Mouse (Mus musculus): ENCODE results near the gene Arsb.

Arsb gene

DNA sequence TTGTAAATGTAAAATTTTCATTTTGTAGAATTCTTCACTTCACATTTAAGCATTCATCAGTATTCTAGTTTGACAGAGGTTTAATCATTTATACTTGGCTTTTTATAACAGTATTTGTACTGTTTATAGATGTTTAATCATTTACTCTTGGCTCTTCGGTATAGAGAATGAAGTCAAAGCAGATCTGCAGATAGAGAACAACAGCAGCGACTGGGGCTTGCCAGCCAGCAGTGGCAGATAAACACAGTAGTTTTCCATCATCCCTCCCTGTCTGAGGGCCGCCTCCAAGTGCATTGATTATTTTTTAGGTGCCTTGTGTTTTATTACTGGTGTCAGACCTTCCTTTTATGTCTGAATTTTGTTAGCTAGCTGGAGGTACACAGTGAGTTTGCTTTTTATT is 118.6 kb downstream of the Arsb start:
- no peak for DNase-seq (ENCODE audit: low spot score in 2 of 2)

DNA sequence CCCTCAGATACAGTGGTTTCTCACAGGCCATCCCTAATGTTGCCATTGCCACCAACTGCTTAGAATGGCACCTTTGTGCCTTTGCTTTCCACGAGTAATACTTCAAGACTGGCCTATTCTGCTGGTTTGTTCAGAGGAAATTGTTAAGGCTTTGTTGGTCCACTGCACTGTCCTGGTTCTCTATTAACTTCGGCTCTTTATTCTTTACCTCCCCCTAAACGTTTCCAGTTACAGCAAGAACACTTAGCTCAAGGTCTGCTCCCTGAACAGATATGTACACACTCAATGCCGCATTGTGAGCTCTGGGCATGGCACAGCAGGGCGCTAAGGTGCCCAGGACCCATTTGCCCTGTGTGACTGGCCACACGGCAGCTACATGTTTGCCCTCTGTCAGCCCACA is 119.8 kb downstream of the Arsb start:
- DNase-seq (ENCODE audit: low spot score in 2 of 2): no peak

DNA sequence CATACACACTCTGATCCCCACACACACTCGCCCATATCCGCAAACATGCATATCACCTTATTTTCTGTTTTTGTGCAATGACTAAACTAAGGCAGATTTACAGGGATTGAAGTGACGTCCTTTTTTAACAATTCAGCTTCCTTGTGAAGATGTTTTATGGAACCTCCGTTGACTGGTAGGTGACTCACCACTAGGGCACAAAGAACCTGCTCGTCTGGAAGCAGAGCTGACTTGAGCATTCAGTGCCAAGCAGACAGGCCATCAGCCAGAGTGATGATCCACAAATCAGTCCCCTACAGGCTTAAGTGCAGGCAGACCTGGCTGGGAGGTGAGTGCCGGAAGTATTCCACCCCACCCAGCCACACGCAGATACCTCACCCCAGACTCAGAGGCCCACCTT is 120.7 kb downstream of the Arsb start:
- no peak for DNase-seq (ENCODE audit: low spot score in 2 of 2)

DNA sequence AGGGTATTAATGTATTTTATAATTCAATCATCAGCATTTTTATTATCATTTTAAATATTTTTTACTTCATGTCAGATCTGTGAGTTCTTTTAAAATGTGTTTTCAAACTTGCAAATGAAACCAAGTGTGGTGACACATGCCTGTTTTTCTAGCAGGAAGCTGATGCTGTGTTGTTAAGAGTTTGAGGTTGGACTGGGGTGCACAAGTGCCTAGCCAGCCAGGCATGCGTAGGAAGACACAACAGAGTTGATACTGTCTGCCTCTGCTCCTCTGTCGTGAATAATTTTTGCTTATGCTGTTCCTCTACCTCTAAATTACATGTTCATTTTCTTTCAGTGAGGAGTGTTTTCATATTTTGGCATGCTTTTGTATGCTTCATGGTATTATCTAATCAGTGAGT is 122.7 kb downstream of the Arsb start:
- DNase-seq (ENCODE audit: low spot score in 2 of 2): no peak

DNA sequence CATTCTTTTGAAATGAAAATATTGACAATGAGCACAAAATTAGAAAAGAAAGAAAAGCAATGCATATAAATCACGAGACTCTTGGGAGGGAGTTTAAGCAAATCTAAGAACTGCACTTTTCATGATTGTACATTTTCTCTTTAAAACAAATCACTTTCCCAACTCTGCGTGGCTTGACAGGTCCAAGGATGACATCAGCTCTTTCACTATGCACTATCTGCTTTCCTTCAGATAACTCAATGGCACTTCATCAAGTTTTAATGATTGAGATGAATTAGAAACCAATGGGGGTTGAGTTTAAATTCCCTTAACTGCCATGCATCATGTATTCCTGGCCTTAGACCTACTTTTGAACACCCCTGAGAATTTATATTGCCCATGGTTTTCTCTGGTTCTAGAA is 124.0 kb downstream of the Arsb start:
- no peak for DNase-seq (ENCODE audit: low spot score in 2 of 2)

DNA sequence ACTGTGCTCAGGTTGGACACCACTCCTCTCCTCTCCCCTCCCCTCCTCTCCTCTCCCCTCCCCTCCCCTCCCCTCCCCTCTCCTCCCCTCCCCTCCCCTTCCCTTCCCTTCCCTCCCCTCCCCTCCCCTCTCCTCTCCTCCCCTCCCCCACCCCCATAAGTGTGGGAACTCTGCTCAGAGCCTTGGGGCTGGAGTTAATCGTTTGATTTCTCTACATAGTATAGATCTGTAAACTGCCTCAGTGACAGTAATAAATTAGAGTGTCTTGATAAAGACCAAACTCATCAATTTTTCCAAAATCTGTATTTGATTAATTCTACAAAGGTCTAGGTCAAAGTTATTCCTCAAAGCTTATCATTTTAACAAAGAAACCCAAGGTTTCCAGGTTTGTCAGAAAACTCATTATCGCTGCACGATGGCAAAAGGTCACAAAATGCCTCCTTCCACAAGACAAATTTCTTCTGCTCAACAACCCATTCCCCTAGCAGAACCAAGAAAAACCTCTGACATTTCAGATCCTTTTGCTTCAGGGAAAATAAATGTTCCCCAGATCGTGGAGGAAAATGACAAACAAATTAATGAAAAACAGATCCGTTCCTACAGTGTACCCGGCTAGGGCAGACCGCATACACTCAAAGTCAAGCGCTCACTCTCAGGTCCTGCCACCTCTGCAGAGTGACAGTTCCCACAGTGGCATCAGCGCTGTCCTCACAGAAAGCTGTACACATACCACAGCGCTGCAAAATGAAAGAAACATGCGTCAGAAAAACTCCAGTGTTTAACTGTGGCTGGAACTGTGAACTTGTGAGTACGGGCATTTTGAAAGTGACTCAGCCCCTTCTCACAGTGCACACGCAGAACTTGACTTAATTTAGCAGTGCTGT is 126.8 kb downstream of the Arsb start:
- DNase-seq (ENCODE audit: low spot score in 2 of 2): no peak

DNA sequence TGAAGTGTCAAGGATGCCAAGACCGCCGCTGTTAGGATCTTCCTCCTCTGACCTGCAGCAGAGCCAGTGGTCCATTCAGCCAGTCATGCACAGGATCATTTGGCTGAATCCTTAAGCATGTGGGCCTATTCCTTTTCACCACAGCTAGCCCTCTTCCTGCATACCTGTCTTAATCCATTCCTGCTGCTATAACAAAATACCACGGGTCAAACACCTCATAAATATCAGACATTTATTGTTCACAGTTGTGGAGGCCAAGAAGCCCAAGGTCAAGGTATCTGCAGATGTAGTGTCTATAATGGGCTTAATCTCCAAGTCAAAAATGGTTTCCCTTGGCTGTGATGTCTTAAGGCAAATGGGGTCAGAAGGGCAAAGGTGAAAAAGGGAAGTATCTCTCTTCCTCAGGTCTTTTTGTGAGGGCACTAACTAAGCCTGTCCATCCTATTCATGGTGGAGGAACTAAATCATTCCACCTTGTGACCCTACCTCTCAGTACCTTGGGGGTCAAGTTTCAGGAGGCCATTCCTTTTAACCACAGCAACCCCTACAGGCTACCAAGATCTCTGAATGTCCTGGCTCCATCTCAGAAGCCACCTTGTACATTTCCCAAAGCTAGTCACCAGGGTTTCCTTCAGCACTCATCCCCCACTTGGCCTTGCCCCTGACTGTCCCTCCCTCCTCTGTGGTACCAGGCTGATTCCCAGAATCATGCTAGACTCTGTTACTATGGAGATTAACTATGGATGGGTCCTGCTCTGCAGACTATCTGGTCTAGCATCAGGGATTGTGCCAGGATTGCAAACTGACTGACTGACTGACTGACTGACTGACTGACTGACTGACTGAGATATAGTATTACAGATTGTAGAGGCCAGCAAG is 128.2 kb downstream of the Arsb start:
- DNase-seq (ENCODE audit: low spot score in 2 of 2): no peak

DNA sequence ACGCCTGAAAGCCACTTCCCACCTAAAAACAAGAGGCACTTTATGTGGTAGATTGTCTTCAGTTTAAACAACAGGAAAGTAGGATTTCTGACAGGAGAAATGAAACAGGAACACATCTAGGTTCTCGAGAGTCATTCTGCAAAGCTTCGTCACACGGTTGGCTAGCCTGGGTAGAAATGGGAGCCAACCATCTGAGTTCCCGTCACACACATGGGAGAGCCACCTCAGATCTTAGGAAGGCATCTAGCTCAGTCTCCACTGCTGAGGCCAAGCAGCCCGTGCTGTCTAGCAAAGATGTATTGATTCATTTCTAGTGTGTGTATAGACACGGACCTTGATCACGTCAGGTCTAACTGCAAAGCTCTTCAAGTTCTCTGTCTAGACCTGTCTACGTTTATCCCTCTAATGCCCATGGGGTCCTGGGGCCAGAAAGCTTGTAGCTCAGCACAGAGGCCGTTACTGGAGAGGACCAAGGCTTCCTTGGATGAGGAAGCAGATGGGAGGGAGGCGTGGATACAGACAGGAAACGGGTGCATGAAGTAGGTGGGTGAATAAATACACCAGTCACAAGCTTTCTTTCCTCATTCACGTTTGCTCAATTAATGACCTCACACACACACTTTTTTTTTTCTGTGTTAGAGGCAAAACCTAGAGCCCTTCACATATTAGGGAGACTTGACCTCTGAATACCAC is 129.7 kb downstream of the Arsb start:
- DNase-seq (ENCODE audit: low spot score in 2 of 2): no peak

DNA sequence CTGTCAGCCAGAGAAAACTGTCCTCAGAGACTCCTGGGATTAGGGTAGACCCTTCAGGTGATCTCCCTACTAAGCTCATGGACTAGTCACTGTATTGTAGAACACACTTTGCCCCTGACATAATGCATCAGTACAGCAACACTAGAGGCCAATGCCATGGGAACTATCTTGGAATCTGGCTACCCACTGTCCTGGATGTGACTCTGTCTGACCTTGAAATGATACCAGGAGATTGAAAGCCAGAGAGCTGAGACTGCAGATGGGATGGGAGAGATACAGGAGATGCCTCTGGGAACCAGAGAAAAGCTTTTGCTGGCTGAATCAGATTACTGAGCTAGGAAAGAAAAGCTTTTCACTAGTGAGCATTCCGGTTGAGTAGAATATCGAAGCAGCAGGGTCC is 130.7 kb downstream of the Arsb start:
- no peak for DNase-seq (ENCODE audit: low spot score in 2 of 2)

DNA sequence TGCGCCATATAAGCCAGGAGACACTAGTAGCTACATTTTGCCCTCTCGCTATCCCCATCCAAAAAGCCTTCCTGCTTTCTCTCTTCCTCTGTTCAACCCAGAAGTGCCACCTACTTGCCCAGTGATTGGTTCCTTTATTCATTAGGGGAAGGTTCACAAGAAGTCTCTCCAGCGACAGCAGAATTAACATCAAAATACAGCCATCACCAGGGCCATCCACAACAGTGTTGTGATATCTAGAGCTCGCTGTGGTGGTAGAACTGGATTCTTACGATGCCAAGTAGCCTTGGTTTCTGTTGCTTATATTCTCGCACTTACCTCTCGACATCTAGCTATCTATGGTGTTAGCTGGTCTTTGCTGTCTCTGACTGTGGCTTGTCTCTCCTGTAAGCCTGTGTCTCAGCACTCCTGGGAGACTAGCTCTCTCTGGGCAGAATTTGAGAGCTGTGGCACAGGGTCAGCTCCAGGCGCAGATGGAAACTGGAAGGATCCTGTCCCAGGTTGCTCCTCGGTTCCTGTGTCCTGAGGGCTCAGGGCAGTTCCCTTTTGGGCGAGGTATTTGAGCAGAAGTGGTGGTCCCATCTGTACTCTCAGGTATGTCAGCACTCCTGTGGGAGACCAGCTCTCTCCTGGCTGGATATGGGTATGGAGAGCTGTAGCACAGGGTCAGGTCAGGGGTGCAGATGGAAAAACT is 135.3 kb downstream of the Arsb start:
- DNase-seq (ENCODE audit: low spot score in 2 of 2): no peak

DNA sequence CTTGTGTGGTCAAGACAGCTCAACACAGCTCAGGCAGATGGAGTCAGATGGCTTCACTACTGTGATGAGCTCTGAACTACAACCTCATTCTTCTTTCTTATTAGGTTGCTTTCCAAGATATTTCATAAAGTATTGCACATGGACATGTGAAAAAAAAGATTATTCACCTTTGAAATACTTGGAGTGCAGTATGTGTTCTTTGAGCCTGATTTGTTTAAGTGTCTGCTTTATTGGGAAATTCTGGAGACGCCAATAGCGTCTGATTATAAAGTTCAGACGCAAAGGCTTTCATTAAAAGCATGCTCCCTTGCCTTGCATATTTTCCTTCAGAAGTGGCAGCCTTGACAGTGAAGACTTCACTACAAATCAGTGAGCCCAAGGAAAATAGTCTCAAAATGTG is 136.5 kb downstream of the Arsb start:
- no peak for DNase-seq (ENCODE audit: low spot score in 2 of 2)

DNA sequence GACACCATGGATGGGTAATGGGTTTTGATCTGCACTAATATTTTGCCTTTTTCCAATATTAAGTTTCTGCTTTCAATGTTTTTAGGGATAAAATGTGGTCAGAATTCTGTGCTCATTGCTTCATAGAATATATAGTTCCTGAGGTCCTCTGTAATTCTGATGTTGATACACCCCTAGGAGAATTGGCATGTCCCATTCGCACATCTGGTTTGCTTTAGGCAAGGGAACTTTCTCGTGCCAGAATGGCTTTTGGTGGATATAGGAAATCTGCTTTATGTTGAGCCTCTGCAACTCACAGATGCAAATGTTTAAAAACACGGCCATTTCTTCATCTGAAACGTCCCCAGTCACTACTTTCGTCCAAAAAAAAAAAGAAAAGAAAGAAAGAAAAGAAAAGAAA is 138.4 kb downstream of the Arsb start:
- DNase-seq (ENCODE audit: low spot score in 2 of 2): no peak

DNA sequence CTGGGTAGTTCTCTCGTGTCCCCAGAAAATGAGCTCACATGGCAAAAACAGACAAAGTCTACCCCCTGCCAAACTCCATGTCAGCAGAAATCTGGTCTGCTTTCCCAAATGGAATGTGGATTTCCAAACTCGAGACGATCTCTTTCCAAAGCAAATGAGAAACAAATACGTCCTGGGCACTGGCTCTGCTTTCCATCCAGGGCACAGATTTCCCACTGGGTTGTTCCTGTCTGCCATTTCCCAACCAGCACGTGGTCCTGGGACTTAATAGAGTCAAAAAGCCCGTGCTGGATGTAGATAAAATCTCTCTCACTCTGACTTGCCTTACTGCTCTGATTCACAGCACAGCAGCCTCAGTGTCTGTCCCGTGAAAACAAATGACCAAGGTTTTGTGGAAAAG is 139.6 kb downstream of the Arsb start:
- no peak for DNase-seq (ENCODE audit: low spot score in 2 of 2)

DNA sequence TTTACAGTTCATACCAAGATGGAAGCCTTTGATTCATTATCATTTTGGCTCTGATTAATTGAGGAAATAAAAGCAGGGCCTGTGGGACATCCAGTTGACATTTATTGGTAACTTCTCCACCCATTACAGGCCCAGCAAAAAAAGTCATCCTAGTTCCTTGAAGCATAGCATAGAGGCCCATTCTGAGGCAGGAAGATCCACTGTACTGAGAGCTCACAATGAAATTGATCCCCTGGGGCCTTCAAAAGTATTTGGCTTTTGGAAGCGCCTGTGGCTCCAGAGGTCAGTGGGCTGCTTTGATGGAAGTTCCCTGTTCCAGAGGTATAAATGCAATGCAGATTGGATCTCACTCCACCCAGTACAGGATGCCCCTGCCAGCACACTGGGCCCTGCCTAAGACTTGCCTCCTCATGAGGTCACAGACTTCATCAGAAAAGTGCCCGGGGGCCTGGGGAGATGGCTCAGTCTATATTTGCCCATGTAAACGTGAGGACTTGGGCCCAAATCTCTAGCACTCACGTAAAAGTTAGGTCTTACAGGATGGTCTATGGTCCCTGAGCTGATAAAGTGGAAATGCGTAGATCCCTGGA is 141.0 kb downstream of the Arsb start:
- DNase-seq (ENCODE audit: low spot score in 2 of 2): no peak

DNA sequence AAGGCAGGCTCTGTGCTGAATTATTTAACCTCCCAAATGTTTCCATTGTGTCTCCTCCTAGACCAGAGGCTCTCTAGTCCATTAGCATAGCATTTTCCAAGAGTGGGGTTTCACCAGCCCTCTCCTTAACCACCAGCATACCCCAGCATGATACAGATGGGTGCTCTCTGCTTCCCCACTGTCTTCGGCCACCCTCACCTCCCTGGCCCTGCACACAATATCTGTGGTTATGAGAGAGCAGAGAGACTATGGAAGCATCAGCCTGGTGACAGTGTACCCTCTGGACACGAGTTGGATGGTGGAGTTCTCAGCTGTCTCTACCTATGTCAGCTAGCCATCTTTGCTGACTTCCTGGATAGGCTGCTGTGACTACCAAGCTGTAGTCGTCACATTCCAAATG is 142.8 kb downstream of the Arsb start:
- no peak for DNase-seq (ENCODE audit: low spot score in 2 of 2)

DNA sequence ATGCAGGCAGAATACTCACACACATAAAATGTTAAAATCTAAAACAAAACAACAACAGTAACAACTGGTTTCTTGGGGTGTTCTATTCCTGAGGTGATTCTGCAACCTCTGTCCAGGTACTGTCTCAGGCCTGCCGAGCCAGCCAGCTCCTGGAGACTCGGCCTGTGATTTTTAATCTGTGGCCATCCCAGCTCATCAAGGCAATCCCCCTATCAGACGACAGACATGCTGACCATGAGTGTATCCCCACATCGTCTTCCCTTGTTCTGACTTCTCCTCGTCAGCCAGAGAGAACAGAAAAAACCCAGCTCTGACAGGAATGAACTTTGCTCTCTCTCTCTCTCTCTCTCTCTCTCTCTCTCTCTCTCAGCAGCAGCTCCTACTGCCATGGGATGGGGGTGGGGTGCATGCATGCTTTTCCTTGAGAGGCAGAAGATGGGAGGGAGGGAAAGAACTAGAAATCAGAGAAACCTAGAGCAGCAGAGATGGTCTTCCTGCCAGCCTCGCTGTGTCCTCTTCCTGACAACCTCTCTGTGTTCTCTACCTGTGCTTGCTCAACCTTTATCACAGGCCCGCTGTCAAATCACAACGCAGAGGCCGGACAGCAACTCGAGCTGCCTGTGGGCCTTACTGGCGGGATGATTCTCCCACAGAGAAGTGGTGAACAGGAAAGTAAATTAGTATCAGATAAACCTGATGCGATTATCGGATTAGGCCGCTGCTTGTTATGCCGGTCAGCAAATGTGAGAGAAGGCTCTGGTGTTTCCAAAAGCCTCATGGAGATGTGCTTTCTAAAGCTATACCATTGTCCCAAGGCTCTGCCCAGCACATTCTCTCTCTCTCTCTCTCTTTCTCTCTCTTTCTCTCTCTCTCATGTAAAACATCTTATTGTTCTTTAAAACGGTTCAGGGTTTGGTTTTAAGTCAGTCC is 144.5 kb downstream of the Arsb start:
- DNase-seq (ENCODE audit: low spot score in 2 of 2): no peak

DNA sequence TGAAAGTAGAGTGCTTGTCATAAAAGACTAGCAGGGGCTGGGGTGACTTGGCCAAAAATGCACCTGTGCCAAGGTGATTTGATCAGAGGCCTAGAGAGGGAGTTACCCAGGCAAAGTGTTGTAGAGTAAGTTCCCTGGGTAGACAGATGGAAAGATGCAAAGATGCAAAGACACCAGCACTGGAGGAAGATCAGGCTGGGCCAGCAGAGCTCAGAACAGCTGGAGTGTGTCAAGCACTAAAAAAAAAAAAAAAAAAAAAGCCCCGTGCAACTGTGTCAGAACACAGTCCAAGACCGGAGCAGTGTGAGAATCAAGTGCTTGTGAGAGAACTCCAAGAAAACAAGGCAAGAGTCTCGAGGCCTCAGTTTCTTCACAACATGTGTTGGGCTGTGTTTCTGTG is 148.1 kb downstream of the Arsb start:
- DNase-seq (ENCODE audit: low spot score in 2 of 2): no peak

DNA sequence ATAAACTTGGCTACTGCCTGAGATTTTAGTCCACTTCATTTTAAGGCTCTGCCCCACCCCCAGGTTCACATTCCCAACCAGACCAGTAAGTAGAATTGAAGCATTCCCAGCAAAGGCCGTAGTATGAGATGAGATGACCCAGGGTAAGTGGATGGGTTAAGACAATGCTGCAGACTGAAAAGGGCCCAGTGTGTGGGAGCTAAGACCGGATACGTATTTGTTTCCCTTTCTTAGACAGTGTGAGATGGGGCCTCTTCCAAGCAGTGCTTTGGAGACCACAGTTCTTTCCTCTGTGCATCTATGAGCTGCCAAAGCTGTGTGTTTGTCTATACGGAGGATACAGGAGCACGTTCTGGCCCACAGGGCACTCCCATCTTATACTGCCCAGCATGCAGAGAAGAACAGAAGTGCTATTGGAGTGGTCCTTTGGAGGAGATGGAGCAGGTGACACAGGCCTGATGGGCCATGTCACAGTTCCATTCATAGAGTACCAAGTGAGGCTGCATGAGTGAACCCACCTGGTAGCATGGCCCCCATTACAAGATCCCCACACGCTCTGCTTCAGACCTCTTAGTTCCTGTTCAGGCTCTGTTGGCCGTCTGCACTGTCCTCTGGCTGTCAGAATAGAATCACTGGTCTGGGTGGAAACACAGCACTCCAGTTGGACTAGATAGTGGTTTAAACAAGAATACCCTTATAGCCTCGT is 148.8 kb downstream of the Arsb start:
- DNase-seq (ENCODE audit: low spot score in 2 of 2): peak; percentile 41 to 53

DNA sequence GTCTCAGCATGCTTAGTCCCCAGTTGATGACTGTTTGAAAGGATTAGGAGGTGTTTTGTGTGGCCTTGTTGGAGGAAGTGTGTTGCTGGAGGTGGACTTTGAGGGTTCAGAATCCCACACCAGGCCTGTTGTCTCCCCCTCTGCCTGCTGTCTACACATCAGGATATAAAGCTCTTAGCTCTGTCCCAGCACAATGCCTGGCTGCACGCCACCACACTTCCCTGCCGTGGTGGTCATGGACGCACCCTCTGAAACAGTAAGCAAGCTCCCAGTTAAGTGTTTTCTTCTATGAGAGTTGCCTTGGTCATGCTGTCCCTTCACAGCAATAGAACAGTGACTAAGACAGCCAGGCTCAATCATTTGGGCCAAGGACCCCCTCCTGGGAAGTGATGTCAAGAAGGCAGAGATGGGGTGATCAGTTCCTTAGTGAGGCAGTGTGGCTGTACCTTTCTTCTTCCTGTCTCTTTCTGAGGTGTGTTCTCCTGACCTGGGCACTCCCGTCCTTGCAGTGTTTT is 149.4 kb downstream of the Arsb start:
- no peak for DNase-seq (ENCODE audit: low spot score in 2 of 2)

Data from spleen, postnatal 36 days (tissue).